Mouse (Mus musculus): ENCODE results near the gene Tcaf3.

Tcaf3 gene

DNA sequence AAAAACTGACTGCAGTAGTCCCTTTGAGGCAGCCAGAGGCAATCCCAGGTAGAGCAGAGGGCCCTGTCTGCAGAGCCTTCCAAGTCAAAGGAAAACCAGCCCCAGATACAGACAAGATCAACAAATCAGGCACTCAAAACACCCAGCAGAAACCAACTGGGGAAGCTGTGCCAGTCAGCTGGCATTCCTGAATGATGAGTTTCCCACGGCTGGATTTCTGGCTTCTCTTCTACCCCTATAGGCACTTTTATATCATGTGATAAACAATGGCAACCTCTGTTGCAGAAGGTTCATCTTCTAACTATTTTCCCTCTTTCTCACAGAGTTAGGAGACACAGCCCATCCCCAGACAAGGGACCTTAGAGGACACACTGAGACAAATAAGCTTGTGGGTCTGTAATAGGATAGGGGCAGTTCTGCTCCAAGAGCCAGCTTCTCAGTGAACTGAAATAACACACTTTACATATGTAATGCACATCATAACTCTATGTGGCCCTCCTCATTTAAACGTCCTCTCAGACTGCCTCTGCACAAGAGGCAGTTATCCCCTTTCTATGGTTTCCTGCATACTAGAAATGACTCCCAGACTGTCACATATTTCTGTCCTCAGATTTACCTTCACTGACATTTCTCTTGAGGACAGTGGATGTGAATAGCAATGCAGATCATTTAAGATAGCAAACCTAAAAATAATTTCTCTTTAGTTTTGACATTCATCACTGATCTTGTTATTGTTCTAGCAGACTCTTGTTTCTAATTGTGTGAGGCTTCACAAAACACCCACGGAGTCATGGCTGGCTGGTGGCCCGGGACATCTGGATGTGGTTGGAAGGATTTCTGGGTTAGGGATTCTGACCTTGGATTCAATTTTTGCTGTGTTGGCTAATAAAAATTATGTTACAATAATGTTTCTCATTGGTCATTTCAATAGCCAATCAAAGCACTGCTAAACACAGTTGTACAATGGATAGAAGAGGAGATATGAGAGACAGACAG lies 55.2 kb downstream of the Tcaf3 start:
- DNase-seq (ENCODE audit: low spot score) = no peak

DNA sequence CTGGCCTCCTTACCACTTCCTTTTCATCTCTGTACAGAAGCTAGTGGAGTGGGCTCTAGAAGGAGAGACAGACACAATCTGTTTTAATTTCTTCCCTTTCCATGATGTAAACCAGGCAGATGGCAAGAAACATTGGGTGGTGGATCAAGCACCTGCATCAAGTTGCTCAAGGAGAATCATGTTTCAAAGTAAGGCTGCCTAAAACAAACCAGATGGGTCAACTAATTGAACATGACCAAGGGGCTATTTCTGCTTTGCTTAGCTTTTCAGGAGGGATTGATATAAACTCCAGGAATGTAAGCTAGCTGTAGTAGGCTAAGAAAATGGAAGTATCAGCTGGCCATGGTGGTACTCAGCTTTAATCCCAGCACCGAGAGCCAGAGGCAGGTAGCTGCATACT lies 56.8 kb downstream of the Tcaf3 start:
- DNase-seq (ENCODE audit: low spot score) = no peak

DNA sequence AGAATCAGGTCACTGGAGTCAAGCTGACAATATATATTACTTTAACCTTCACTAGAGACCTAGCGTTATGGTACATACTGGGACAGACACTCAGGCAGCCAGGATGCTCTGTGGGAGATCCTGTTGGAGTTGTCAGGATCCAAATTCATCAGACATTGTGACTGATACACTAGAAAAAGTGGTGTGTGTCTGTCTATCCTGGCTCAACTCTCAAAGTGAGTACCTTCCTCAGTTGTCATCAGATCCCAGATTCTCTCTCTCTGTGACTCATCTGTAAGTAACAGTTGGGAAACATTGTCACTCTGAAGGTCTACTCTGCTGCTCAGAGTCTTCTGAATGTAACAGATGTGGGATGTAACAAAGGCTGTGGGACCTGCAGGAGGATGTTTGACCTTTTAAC lies 57.8 kb downstream of the Tcaf3 start:
- no peak for DNase-seq (ENCODE audit: low spot score)
